Mouse (Mus musculus) central nervous system, embryonic 14 days (tissue): ENCODE data around the gene CN725425. TPM values are rescaled to one million over a fixed set of nuclear protein-coding genes. Genes with fewer than 3 reads are reported as not detected.

Experiments used
- polyA plus RNA-seq: library from polyadenylated mRNA; depleted of rRNA; stranded (reverse); fragments of >200 nt; gene quantifications from 2 replicates; pipeline ENCODE4 v1.2.3, GENCODE M21; 2012; rRNA removed

Gene CN725425
- polyA plus RNA-seq = not detected in 2 replicates

GRCm38 (mm10) chr15:91199256-91199905, at the start of gene CN725425:
Gene CN725425, plus strand, starts transcription at chr15:91199494.

DNA sequence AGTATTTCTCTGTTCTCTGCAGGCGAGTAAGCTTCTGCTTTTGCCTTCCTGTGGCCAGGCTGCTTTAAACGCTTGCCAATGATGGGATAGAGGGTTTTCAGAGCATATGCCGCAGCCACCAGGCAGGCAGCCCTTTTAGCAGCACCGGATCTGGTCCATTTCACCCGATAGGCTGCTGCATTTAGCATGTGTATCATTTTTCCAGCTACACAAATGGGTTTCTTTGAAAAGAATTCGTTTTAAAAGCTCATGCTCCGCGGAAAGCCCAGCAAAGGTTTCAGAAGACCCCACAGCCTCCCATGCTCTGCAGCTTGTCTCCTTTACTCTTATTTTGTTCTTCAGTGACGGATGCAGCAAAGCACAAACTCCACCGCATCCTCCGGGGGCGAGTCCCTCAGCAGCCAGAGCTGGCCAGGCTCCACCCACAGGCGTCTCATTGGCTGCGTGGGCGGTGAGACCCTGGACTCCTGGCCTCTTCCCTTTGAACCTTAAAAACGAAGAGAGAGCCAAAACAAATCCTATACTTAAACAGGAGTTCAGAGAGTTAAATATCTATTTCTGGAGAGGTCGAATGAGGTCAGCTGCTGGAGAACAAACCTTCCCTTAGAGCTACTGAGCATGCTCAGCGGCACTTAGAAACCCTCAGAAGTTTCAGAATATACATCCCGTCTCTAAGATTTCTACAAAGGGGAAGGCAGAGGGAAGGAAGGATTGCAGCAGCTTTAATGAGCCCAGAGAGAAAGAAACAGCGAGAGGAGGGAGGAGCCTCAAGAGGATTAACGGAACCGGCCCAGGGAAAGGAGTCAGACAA, 7.7 kb upstream of the CN725425 start, which contains the start of gene Abcd2:
TSS of gene Abcd2 (minus strand) at position 388 of the 811 bp plus-strand sequence.

Other genes starting within 250 kb of the CN725425 start
- 68.3 and 88.0 TPM in 2 replicates for gene Kif21a, start 149.5 kb upstream of the CN725425 start, polyA plus RNA-seq
- gene Abcd2, start 7.7 kb upstream of the CN725425 start, polyA plus RNA-seq = 5.5 and 10.9 TPM in 2 replicates